Mouse (Mus musculus): ENCODE results near the gene Mmgt2.
"Not testable (repeated sequence)": the region's sequence is repeated elsewhere in the genome, so short reads cannot be mapped to it uniquely, and the experiment has no call there.

Gene Mmgt2

GRCm38 (mm10) chr11:62645732-62646494, 2.6 kb upstream of the Mmgt2 start:
- no peak for DNase-seq (ENCODE audit: low read depth, low spot score)

GRCm38 (mm10) chr11:62646495-62646843, 2.0 kb upstream of the Mmgt2 start:
- no peak for DNase-seq (ENCODE audit: low read depth, low spot score)

- DNase-seq (ENCODE audit: low read depth, low spot score), result no peak
Observed at GRCm38 (mm10) chr11:62646958-62647515, 1.4 kb upstream of the Mmgt2 start.

- DNase-seq (ENCODE audit: low read depth, low spot score), result no peak
Observed at GRCm38 (mm10) chr11:62647661-62648590, 538 bp upstream of the Mmgt2 start, which contains the start of gene Lrrc75a. TSS of gene Lrrc75a (minus strand) at chr11:62648523.

- DNase-seq (ENCODE audit: low read depth, low spot score), result not testable (repeated sequence)
Observed at GRCm38 (mm10) chr11:62649803-62650202, 1.3 kb downstream of the Mmgt2 start.

- no peak for DNase-seq (ENCODE audit: low read depth, low spot score)
Observed at GRCm38 (mm10) chr11:62651563-62651962, 3.1 kb downstream of the Mmgt2 start.

GRCm38 (mm10) chr11:62652080-62652479, 3.6 kb downstream of the Mmgt2 start:
- no peak for DNase-seq (ENCODE audit: low read depth, low spot score)

- no peak for DNase-seq (ENCODE audit: low read depth, low spot score)
Observed at GRCm38 (mm10) chr11:62660885-62661284, 12.4 kb downstream of the Mmgt2 start.

- no peak for DNase-seq (ENCODE audit: low read depth, low spot score)
Observed at GRCm38 (mm10) chr11:62664250-62664649, 15.8 kb downstream of the Mmgt2 start.

GRCm38 (mm10) chr11:62668986-62669385, 20.5 kb downstream of the Mmgt2 start:
- no peak for DNase-seq (ENCODE audit: low read depth, low spot score)

GRCm38 (mm10) chr11:62669471-62669870, 21.0 kb downstream of the Mmgt2 start:
- no peak for DNase-seq (ENCODE audit: low read depth, low spot score)

- DNase-seq (ENCODE audit: low read depth, low spot score), result no peak
Observed at GRCm38 (mm10) chr11:62670006-62670405, 21.5 kb downstream of the Mmgt2 start.

GRCm38 (mm10) chr11:62675480-62676289, 27.2 kb downstream of the Mmgt2 start:
- peak; percentile 84 for DNase-seq (ENCODE audit: low read depth, low spot score)

- no peak for DNase-seq (ENCODE audit: low read depth, low spot score)
Observed at GRCm38 (mm10) chr11:62676290-62676596, 27.8 kb downstream of the Mmgt2 start.

GRCm38 (mm10) chr11:62678778-62679354, 30.4 kb downstream of the Mmgt2 start:
- DNase-seq (ENCODE audit: low read depth, low spot score), result no peak

- no peak for DNase-seq (ENCODE audit: low read depth, low spot score)
Observed at GRCm38 (mm10) chr11:62679954-62680353, 31.5 kb downstream of the Mmgt2 start.

GRCm38 (mm10) chr11:62691592-62691991, 43.1 kb downstream of the Mmgt2 start:
- DNase-seq (ENCODE audit: low read depth, low spot score), result no peak

GRCm38 (mm10) chr11:62693299-62694184, 45.1 kb downstream of the Mmgt2 start:
- peak; percentile 73 for DNase-seq (ENCODE audit: low read depth, low spot score)

GRCm38 (mm10) chr11:62695126-62695525, 46.7 kb downstream of the Mmgt2 start:
- no peak for DNase-seq (ENCODE audit: low read depth, low spot score)

- no peak for DNase-seq (ENCODE audit: low read depth, low spot score)
Observed at GRCm38 (mm10) chr11:62699749-62700148, 51.3 kb downstream of the Mmgt2 start.
